Mouse (Mus musculus) cerebellum, adult 8-10 months (tissue): ENCODE data around the gene Taz.
A peak's percentile ranks its signal among the peaks of the same experiment; 100 is the strongest.

ENCODE experiments used
- DNase-seq: peaks from one replicate; pipeline ENCODE4 v3.0.0; 2022

Taz gene

DNA sequence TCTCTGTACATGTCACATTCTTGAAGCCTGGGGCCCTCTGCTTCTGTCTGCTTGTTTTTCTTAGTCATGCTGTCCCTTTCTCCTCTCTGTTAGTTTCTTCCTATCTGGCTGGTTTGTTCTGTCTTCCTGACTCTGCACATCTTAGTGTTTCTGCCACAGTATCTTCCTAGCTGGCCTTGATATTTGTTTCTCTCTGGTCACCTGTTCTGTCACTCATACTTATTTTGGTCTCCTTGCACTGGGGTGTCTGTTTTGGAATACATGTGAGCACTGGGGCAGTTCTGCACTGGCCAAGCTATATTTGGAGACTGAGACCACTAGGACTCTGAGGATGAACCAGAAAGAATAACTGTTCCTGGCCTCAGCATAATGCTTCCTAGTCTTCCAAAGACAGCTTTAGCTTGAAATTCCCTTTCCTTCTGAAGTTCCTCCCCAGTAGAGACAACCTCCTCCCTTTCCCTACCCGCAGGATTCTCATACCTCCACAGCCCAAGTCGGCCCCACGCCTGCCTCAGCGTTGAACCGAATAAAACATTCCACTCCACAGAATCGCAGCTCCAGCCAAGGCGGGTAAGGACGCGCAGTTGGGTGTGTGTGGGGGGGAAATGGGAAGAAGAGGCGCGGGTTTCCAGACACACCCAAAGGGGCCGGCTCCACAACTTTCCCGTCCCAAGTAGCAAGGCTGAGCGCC lies 526 bp upstream of the Taz start:
- no peak for DNase-seq

DNA sequence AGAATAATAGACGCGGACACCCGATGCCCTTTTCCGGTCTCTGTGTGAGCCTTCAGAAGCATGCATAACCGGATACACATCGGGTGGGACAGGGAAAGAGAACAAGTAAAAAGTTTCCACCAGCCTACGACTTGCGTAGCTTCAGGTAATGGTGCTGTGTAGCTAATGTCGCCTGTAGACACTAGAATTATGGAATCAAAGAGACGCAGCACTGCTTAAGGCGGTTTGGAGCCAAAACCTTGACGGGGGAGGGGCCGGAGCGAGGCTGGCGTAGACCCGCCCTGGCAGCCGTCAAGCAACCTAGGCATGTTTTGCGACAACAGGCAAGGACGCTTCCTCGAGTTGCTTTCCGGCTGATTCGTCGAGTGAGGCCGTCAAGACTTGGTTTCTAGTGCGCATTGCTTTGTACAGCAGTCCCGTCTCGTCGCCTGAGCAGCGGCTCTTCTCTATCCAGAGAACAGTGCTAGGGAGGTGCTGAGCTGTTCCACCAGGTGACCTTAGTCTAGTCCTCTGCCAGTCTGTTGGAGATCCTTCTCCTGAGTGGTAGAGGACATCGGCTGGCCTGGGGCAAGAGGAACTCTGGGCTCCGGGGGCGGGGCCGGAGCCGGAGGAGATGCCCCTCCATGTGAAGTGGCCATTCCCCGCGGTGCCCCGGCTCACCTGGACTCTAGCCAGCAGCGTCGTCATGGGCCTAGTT lies 831 bp downstream of the Taz start:
- peak; percentile 75 for DNase-seq

DNA sequence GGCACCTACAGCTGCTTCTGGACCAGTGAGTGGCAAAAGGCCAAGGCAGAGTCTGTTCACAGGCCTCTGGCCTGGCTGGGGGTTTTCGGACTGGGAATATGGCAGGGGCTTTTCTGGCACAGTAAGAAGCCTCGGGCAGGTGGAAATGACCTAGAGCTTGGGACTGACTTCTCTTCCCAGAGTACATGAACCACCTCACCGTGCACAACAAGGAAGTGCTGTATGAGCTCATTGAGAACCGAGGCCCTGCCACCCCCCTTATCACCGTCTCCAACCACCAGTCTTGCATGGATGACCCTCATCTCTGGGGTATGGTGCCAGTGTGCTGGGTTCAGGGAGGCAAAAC lies 1.4 kb downstream of the Taz start:
- no peak for DNase-seq

- DNase-seq: no peak
These were observed 11.7 kb downstream of the Taz start for GRCm38 (mm10) chrX:74293431-74293830.

- DNase-seq: peak; percentile 91
These were observed 15.1 kb downstream of the Taz start, which contains the start of gene Atp6ap1 for GRCm38 (mm10) chrX:74296538-74297448. Gene Atp6ap1 (plus strand): TSS chrX:74297097.

DNA sequence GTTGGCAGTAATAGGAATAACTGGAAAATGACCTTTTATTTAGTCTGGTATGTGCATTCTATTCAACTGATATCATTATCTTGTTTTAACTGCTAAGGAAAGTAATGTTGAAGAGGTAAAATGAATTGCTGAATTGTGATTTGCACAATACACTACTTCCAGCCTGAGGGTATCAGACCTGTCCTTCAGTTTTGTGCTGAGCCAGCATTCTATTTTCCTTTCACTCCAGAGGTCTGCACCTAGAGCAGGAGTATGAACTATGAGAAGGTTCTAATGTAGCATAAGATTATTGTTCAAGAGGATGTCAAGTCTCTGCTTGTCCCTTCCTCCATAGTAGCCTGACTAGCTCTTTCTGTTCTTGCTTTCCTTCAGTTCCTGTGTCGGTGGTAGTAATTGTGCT lies 16.6 kb downstream of the Taz start:
- no peak for DNase-seq

DNA sequence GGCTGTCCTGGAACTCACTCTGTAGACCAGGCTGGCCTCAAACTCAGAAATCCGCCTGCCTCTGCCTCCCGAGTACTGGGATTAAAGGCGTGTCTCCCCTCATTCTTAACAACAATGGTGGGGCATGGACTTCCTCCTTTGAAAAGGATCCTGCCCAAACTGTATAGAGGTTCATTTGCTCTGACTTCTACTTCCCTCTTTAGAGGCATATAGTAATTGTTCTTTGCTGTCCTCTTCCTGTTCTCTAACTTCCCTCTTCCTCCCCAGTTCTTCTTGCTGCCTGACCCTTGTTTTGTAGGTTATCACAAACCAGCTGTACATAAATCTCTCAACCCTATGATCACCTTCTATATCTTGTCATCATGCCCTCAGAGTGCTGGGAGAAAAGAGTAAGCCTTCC lies 18.0 kb downstream of the Taz start:
- DNase-seq: no peak

DNA sequence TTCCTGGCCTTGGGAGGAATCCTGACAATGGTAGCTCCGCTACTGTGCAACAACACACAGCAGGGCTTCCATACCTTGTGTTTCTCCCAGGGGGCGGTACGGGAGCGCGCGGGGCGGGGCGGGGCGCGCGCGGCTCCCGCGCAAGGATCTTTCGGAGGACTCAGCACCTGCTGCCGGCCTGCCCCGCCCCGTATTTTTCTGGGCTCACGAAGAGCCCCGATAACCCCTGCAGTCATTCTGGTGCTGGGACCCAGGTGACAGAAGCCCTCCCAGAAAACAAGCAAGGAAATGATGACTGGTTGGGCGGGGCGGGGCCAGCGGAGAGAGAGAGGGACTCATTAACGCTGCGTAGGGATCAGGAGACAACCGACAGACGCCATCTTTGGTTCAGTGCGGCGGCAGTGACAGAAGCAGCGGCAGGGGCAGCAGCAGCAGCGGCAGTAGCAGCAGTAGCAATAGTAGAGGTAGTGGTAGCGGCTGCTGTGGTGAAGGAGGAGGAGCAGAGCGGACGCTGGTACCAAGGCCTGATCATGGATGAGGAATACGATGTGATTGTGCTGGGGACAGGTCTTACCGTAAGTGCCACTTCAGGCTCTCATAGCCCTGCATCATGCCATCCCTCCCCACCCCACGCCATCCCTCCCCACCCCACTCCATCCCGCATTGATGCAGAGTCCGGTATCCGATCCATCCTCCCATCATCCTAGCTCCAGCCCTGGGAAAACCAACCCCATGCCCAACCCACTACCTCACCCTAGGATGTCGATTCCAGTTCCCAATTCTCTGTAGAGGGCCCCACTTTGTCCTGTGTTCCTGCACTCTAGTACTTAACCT lies 23.4 kb downstream of the Taz start, which contains the start of gene Gdi1:
TSS of gene Gdi1 (plus strand) at position 132 of the 834 bp plus-strand sequence.
- DNase-seq: peak; percentile 76

DNA sequence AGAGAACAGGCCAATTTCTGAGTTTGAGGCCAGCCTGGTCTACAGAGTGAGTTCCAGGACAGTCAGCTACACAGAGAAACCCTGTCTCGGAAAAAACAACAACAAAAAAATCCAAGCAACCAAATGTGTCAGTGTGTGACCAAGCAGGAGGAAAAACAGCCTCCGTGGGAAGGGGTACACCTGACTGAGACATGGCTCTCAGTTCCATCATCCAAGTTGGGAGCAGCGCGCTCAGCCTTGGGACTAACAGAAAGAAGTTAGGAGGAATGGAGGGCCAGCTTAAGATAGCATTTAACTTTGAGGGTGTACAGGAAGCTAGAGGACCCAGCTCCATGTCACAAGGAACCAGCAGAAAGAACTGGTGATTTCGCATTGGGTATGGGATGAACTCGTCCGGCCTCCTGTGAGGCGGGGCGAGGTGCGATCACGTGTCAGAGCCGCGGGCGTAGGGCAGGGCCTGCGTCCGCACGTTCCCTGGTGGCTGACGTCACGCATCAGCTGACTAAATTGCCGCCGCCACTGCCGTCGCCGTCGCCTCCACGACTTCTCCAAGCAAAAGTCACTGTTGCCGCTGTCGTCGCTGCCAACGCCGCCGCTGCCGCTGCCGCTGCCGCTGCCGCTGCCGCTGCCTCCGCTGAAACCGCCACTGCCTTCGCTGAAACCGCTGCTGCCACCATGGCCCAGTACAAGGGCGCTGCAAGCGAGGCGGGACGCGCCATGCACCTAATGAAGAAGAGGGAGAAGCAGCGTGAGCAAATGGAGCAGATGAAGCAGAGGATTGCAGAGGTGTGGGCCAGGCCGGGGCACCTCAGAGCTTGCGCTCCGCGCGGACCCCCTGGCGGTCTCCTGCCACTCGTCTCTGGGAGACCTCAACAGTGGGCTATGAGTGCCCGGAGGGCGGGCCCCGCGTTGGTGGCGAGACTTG lies 31.1 kb downstream of the Taz start, which contains the start of gene Fam50a:
TSS of gene Fam50a (plus strand) at position 494 of the 925 bp plus-strand sequence.
- DNase-seq: peak; percentile 77

DNA sequence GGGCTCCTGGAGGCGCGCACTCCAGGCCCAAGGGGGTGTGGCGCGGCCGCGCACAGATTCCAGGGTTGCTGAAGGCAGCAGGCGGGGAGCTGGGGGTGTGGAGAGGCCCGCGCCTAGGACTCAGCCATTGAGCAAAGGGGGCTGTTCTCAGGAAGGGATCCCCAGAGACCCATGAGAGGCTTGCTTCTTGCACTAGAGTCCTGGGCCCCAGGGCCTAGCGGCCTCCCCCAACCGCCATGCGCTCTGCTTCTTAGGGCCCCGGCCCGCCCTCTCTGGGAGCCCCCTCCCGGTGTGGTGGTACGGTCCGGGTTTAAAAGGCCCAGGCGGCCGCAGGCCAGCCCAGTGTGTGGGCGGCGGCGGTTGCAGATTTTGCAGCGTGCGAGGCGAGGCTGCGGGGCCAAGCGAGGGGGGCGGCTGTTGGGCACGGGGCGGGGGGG lies 47.0 kb downstream of the Taz start, which contains the start of gene Plxna3:
TSS of gene Plxna3 (plus strand) at position 342 of the 437 bp plus-strand sequence.
- DNase-seq: peak; percentile 66

- DNase-seq: no peak
These were observed 47.5 kb downstream of the Taz start for GRCm38 (mm10) chrX:74329215-74329671.

DNA sequence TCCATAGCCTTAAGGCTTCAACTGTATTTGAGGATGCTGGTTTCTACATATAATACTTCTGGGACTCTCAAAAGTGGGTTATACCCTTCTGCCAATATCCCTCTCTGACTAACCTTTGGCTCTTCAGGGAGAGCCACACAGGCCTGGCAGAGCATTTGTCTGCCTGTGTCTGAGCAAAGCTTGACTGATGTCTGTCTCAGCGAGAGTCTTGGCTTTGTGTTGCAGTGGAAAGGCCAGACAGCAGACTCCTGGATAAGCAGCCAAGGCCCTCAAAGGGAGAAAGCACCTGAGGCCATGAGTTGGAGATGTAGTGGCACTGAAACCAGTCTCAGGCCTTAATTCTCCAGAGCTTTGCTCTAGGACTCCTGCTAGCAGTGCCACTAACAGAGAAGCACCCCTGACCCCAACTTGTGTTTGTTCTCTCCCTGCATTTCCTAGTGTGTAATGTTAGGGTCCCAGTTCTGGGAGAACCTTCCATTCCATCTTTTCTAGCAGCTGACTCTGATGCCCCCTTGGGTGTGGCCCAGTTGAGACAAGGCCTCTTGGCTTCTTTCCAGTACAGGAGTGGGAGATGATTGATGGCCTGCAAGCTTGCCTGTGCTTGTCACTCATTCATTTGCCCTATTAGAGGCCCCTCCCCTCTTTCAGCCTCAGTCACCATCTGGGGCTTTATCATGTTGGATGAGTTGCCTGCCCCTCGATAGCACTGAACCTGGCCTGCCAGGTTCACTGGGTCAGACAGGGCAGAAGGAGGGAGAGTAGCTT lies 48.6 kb downstream of the Taz start:
- peak; percentile 25 for DNase-seq
